Mouse (Mus musculus) CH12.LX (cell line): ENCODE results near the gene Dnajb4.

ENCODE experiments used
- CTCF ChIP-seq, 2 experiments: IDR thresholded peaks in 1 of 2; conservative IDR thresholded peaks in 1 of 2; 2 replicates each; pipeline ENCODE4 v1.5.1; 2011 to 2012; ENCODE audit warnings: low read depth in 2 of 2, low read length in 2 of 2, improper control_type of control experiment in 1 of 2, inconsistent platforms in 1 of 2, mild to moderate bottlenecking in 1 of 2, moderate library complexity in 1 of 2
- MAX ChIP-seq: IDR thresholded peaks from 2 replicates; pipeline ENCODE4 v1.6.1; 2011; ENCODE audit warnings: low read length, improper control_type of control experiment

DNA sequence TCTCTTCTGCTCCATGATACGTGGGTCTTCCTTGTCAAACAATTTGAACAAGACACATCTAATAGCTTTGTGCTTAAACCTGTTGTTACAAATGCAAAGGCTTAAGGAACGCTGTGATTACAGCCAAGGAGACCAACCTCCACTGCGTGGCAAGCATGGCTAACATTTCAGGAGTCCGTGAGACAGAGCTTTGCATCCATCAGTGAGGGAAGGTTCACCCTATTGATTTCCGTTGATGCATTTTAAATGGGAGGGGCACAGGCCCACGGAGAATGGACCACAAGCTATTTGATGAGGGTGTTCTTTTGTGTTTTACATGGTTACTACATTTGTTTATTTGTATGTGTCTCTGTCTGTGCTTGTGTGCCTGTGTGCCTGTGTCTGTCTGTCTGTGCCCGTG, 81.5 kb downstream of the Dnajb4 start:
- TF ChIP-seq CTCF (conservative IDR thresholded peaks at IDR 0.05 in 1 of 2, IDR thresholded peaks at IDR 0.05 in 1 of 2; ENCODE audit: low read depth in 2 of 2, low read length in 2 of 2) (no peak), MAX (no peak)
